Mouse (Mus musculus): ENCODE measurements around the gene Gm26620.
A peak's percentile ranks its signal among the peaks of the same experiment; 100 is the strongest.

The Gm26620 gene

GRCm38 (mm10) chr1:170871402-170871801 lies 13.5 kb upstream of the Gm26620 start:
- DNase-seq = no peak

- DNase-seq = no peak
Observed at GRCm38 (mm10) chr1:170871961-170872360, 12.9 kb upstream of the Gm26620 start.

- no peak for DNase-seq
Observed at GRCm38 (mm10) chr1:170875676-170876075, 9.2 kb upstream of the Gm26620 start.

- no peak for DNase-seq
Observed at GRCm38 (mm10) chr1:170876906-170877305, 8.0 kb upstream of the Gm26620 start.

- no peak for DNase-seq
Observed at GRCm38 (mm10) chr1:170882915-170883485, 1.9 kb upstream of the Gm26620 start.

- no peak for DNase-seq
Observed at GRCm38 (mm10) chr1:170884390-170884789, 475 bp upstream of the Gm26620 start.

GRCm38 (mm10) chr1:170886044-170886458 lies 1.2 kb downstream of the Gm26620 start:
- DNase-seq = no peak

- DNase-seq = no peak
Observed at GRCm38 (mm10) chr1:170889310-170889709, 4.4 kb downstream of the Gm26620 start.

- no peak for DNase-seq
Observed at GRCm38 (mm10) chr1:170891646-170892045, 6.8 kb downstream of the Gm26620 start.

- DNase-seq = no peak
Observed at GRCm38 (mm10) chr1:170892279-170892678, 7.4 kb downstream of the Gm26620 start.

- no peak for DNase-seq
Observed at GRCm38 (mm10) chr1:170894603-170895602, 10.0 kb downstream of the Gm26620 start.

GRCm38 (mm10) chr1:170896651-170897281 lies 11.9 kb downstream of the Gm26620 start:
- DNase-seq = no peak

- peak in 1 of 2 experiments; percentile 18 for DNase-seq
Observed at GRCm38 (mm10) chr1:170898413-170899075, 13.7 kb downstream of the Gm26620 start.

GRCm38 (mm10) chr1:170900799-170901467 lies 16.1 kb downstream of the Gm26620 start:
- DNase-seq = peak in 1 of 2 experiments; percentile 47

GRCm38 (mm10) chr1:170901536-170902238 lies 16.8 kb downstream of the Gm26620 start:
- peak; percentile 79 to 83 for DNase-seq

- no peak for DNase-seq
Observed at GRCm38 (mm10) chr1:170903485-170903884, 18.6 kb downstream of the Gm26620 start.

GRCm38 (mm10) chr1:170907111-170907455 lies 22.2 kb downstream of the Gm26620 start:
- DNase-seq = no peak

- DNase-seq = no peak
Observed at GRCm38 (mm10) chr1:170907456-170908191, 22.8 kb downstream of the Gm26620 start.

- no peak for DNase-seq
Observed at GRCm38 (mm10) chr1:170908341-170908740, 23.5 kb downstream of the Gm26620 start.

GRCm38 (mm10) chr1:170911907-170912660 lies 27.2 kb downstream of the Gm26620 start:
- DNase-seq = no peak

Data from lung, adult 18-20 months (tissue).